8 mouse cellular contexts compared by ENCODE assay signal in genomic region chr1:194976517-194977370, GRCm38 (mm10). TPM values are rescaled to one million over a fixed set of nuclear protein-coding genes. Genes with fewer than 3 reads are reported as not detected.
DNase-seq lines count a peak whose midpoint lies in the region; ATAC-seq and TF ChIP-seq lines count a peak whose summit lies in the region.

No protein-coding gene starts in this region.

- H3K4me3 ChIP-seq in ES-Bruce4 (ENCODE audit: low read depth, low read length) = peak overlapping the region; percentile 67
- H3K4me3 ChIP-seq in forebrain, embryonic 12.5 days (replicated peaks) = peak overlapping the region; percentile 65
- peak overlapping the region; percentile 84 for H3K4me3 ChIP-seq in heart, embryonic 16.5 days (ENCODE audit: low read length)
- H3K4me3 ChIP-seq in liver, embryonic 13.5 days (replicated peaks) = peak overlapping the region; percentile 75
- H3K4me3 ChIP-seq in stomach, postnatal 0 days (ENCODE audit: low read depth, low read length) = peak overlapping the region; percentile 74

- H3K9ac ChIP-seq in ES-Bruce4 (ENCODE audit: low read depth, poor library complexity, severe bottlenecking) = peak overlapping the region; percentile 52
- peak overlapping the region; percentile 71 for H3K9ac ChIP-seq in forebrain, embryonic 12.5 days
- H3K9ac ChIP-seq in heart, embryonic 16.5 days (ENCODE audit: low read length) = peak overlapping the region; percentile 92
- H3K9ac ChIP-seq in liver, embryonic 13.5 days = peak overlapping the region; percentile 78
- H3K9ac ChIP-seq in stomach, postnatal 0 days (ENCODE audit: low read length) = peak overlapping the region; percentile 83

- TF ChIP-seq CTCF in ES-Bruce4 (IDR thresholded peaks at IDR 0.05; ENCODE audit: low read depth, low read length) = no peak
- TF ChIP-seq CTCF in stomach, postnatal 0 days (IDR thresholded peaks at IDR 0.05; ENCODE audit: low read depth) = no peak; the same call in 1 of the 2 replicates

- TF ChIP-seq EP300 in ES-Bruce4 (IDR thresholded peaks at IDR 0.05; ENCODE audit: insufficient read depth, low read depth, low read length) = no peak
- TF ChIP-seq EP300 in stomach, postnatal 0 days (optimal IDR thresholded peaks at IDR 0.05) = no peak

- H3K27ac ChIP-seq in ES-Bruce4 (ENCODE audit: insufficient read depth, low read length) = no peak overlapping the region
- H3K27ac ChIP-seq in forebrain, embryonic 12.5 days = peak overlapping the region; percentile 68
- peak overlapping the region; percentile 77 for H3K27ac ChIP-seq in heart, embryonic 16.5 days (ENCODE audit: low read length)
- H3K27ac ChIP-seq in liver, embryonic 13.5 days = peak overlapping the region; percentile 81
- peak overlapping the region; percentile 73 for H3K27ac ChIP-seq in stomach, postnatal 0 days (replicated peaks)

- under 1% methylated on average over 44 of the region's 44 CpGs for WGBS in forebrain, embryonic 12.5 days
- 1% methylated on average over 42 of the region's 44 CpGs for WGBS in heart, embryonic 16.5 days
- WGBS in liver, embryonic 13.5 days (ENCODE audit: insufficient replicate concordance) = 1% methylated on average over 44 of the region's 44 CpGs
- whole genome bisulfite sequencing in stomach, postnatal 0 days = 2% methylated on average over 44 of the region's 44 CpGs

- H3K4me2 ChIP-seq in forebrain, embryonic 12.5 days = peak overlapping the region; percentile 87
- H3K4me2 ChIP-seq in heart, embryonic 16.5 days (ENCODE audit: low read depth, low read length) = peak overlapping the region; percentile 100
- H3K4me2 ChIP-seq in liver, embryonic 13.5 days = peak overlapping the region; percentile 97
- peak overlapping the region; percentile 93 for H3K4me2 ChIP-seq in stomach, postnatal 0 days (replicated peaks; ENCODE audit: low read depth)

- H3K9me3 ChIP-seq in ES-Bruce4 (replicated peaks; ENCODE audit: control insufficient read depth, insufficient read depth, low read length, poor library complexity, severe bottlenecking) = no peaks in the 10 kb centered on the region
- no peaks in the 10 kb centered on the region for H3K9me3 ChIP-seq in forebrain, embryonic 12.5 days
- no peaks in the 10 kb centered on the region for H3K9me3 ChIP-seq in heart, embryonic 16.5 days (replicated peaks; ENCODE audit: control insufficient read depth, low read length)
- no peaks in the 10 kb centered on the region for H3K9me3 ChIP-seq in liver, embryonic 13.5 days (replicated peaks)
- H3K9me3 ChIP-seq in stomach, postnatal 0 days (ENCODE audit: control insufficient read depth, low read length) = no peaks in the 10 kb centered on the region

- H3K4me1 ChIP-seq in ES-Bruce4 (ENCODE audit: control insufficient read depth, insufficient read depth, low read length) = no peaks in the 10 kb centered on the region
- H3K4me1 ChIP-seq in forebrain, embryonic 12.5 days = peaks cover 21% of the 10 kb centered on the region
- peaks cover 12% of the 10 kb centered on the region for H3K4me1 ChIP-seq in heart, embryonic 16.5 days (ENCODE audit: control insufficient read depth, insufficient read depth, low read length)
- peaks cover 53% of the 10 kb centered on the region for H3K4me1 ChIP-seq in liver, embryonic 13.5 days (replicated peaks)
- H3K4me1 ChIP-seq in stomach, postnatal 0 days (replicated peaks; ENCODE audit: control insufficient read depth, insufficient read depth) = peaks cover 6% of the 10 kb centered on the region; the same call in 1 of the 2 replicates

- peak; percentile 90 for ATAC-seq in forebrain, embryonic 12.5 days (ENCODE audit: low FRiP score)
- ATAC-seq in heart, embryonic 16.5 days (replicated peaks; ENCODE audit: extremely low read depth, insufficient read depth, low FRiP score) = peak; percentile 88
- ATAC-seq in liver, embryonic 13.5 days (ENCODE audit: low read depth) = peak; percentile 89
- ATAC-seq in stomach, postnatal 0 days (ENCODE audit: low FRiP score, low TSS enrichment) = peak; percentile 91

- H3K27me3 ChIP-seq in ES-Bruce4 (ENCODE audit: control insufficient read depth, insufficient read depth, low read length, poor library complexity, severe bottlenecking) = no peaks in the 10 kb centered on the region
- no peaks in the 10 kb centered on the region for H3K27me3 ChIP-seq in forebrain, embryonic 12.5 days
- no peaks in the 10 kb centered on the region for H3K27me3 ChIP-seq in heart, embryonic 16.5 days (ENCODE audit: control insufficient read depth, insufficient read depth, low read length)
- peaks cover 14% of the 10 kb centered on the region; the same call in 1 of the 2 replicates for H3K27me3 ChIP-seq in liver, embryonic 13.5 days
- H3K27me3 ChIP-seq in stomach, postnatal 0 days (ENCODE audit: control insufficient read depth, insufficient read depth, low read length) = no peaks in the 10 kb centered on the region

- TF ChIP-seq POLR2A in ES-Bruce4 (IDR thresholded peaks at IDR 0.05; ENCODE audit: insufficient read depth, low read length) = no peak

- H3K36me3 ChIP-seq in ES-Bruce4 (ENCODE audit: control insufficient read depth, insufficient read depth, low read length, poor library complexity, severe bottlenecking) = no peaks in the 10 kb centered on the region
- no peaks in the 10 kb centered on the region for H3K36me3 ChIP-seq in forebrain, embryonic 12.5 days (replicated peaks)
- no peaks in the 10 kb centered on the region for H3K36me3 ChIP-seq in heart, embryonic 16.5 days (ENCODE audit: control insufficient read depth, insufficient read depth)
- no peaks in the 10 kb centered on the region for H3K36me3 ChIP-seq in liver, embryonic 13.5 days
- no peaks in the 10 kb centered on the region for H3K36me3 ChIP-seq in stomach, postnatal 0 days (ENCODE audit: control insufficient read depth, insufficient read depth, low read length)

- peak; percentile 62 for DNase-seq in c-Kit-positive CD71-positive TER-119-positive erythroid progenitor cells, embryonic 14.5 days (ENCODE audit: low spot score)
- DNase-seq in kidney, postnatal 25 days = peak; percentile 87 to 93
- peak; percentile 70 for DNase-seq in liver, embryonic 13.5 days
- DNase-seq in natural killer cell, adult 2 months (ENCODE audit: low spot score in 2 of 2) = peak; percentile 78 to 83
- peak; percentile 52 for DNase-seq in stomach, postnatal 0 days (ENCODE audit: low spot score)

RNA-seq across cellular contexts. Expression of gene Cd34, which starts 38.1 kb away (rescaled TPM):
- polyA plus RNA-seq in ES-Bruce4 (2011; ENCODE audit: insufficient read depth, insufficient read length, low read depth, missing spikeins) = 0.52 and 0.70 TPM in 2 replicates
- polyA plus RNA-seq in forebrain, embryonic 12.5 days (2016; fragmentation: Nextera tagmentation; extraction: Ambion mirVana) = 35.8 and 36.5 TPM in 2 replicates
- polyA plus RNA-seq in heart, embryonic 16.5 days (2015; fragmentation: Nextera tagmentation; extraction: Ambion mirVana) = 110 and 124 TPM in 2 replicates
- polyA plus RNA-seq in liver, embryonic 13.5 days (2015; fragmentation: Nextera tagmentation; extraction: Ambion mirVana) = 15.6 and 19.2 TPM in 2 replicates
- polyA plus RNA-seq in stomach, postnatal 0 days (2015; fragmentation: Nextera tagmentation; extraction: Ambion mirVana) = 49.9 and 54.8 TPM in 2 replicates
